Mouse (Mus musculus): ENCODE data around the gene Zfp90.

The Zfp90 gene

GRCm38 (mm10) chr8:106432954-106433570, 17.9 kb downstream of the Zfp90 start:
- peak; percentile 89 for DNase-seq (ENCODE audit: low read depth, low spot score)

GRCm38 (mm10) chr8:106433667-106434066, 18.5 kb downstream of the Zfp90 start:
- no peak for DNase-seq (ENCODE audit: low read depth, low spot score)

- no peak for DNase-seq (ENCODE audit: low read depth, low spot score)
Observed at GRCm38 (mm10) chr8:106437781-106438180, 22.7 kb downstream of the Zfp90 start.

- no peak for DNase-seq (ENCODE audit: low read depth, low spot score)
Observed at GRCm38 (mm10) chr8:106440146-106440545, 25.0 kb downstream of the Zfp90 start.

- DNase-seq (ENCODE audit: low read depth, low spot score) = peak; percentile 76
Observed at GRCm38 (mm10) chr8:106442740-106443139, 27.6 kb downstream of the Zfp90 start.

- DNase-seq (ENCODE audit: low read depth, low spot score) = peak; percentile 95
Observed at GRCm38 (mm10) chr8:106451301-106452085, 36.4 kb downstream of the Zfp90 start.

GRCm38 (mm10) chr8:106452701-106453481, 37.8 kb downstream of the Zfp90 start:
- DNase-seq (ENCODE audit: low read depth, low spot score) = no peak

- DNase-seq (ENCODE audit: low read depth, low spot score) = peak; percentile 77
Observed at GRCm38 (mm10) chr8:106454036-106454435, 38.9 kb downstream of the Zfp90 start.

- DNase-seq (ENCODE audit: low read depth, low spot score) = no peak
Observed at GRCm38 (mm10) chr8:106462131-106462530, 47.0 kb downstream of the Zfp90 start.

GRCm38 (mm10) chr8:106463795-106464194, 48.7 kb downstream of the Zfp90 start:
- no peak for DNase-seq (ENCODE audit: low read depth, low spot score)

- DNase-seq (ENCODE audit: low read depth, low spot score) = no peak
Observed at GRCm38 (mm10) chr8:106469485-106469884, 54.4 kb downstream of the Zfp90 start.

GRCm38 (mm10) chr8:106474001-106474400, 58.9 kb downstream of the Zfp90 start:
- no peak for DNase-seq (ENCODE audit: low read depth, low spot score)

All from ZHBTc4 (cell line).